Mouse (Mus musculus): ENCODE measurements at regions not wholly inside any gene's neighbourhood (a gene's known extent, or its start where the extent isn't known, plus 50 kb on each side); places are given as distances from the start of the nearest gene placed in this dataset.

DNA sequence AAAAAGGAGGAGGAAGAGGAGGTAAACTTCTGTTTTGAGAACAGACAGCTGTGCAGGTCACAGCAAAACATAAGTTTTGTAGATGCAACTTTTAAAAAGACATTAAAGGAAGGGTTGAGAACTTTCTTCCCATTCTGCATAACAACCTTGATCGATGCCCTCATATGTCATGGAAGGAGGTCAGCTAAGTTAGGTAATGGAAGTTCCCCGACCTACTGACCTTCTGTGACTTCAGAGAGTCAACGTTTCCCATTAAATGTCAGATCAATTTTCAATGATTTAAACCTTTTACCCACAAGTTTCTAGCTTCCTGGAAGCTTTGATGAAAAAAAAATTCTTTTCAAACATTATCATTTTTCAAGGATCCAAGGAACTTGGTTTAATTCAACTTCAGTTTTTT is 153.2 kb downstream of the Nrip1 start:
- TF ChIP-seq POLR2A (IDR thresholded peaks at IDR 0.05; ENCODE audit: low read depth, low read length) (no peak), CTCF (IDR thresholded peaks at IDR 0.05; ENCODE audit: borderline replicate concordance, insufficient read depth, low read length) (no peak)
